Mouse (Mus musculus) G1E (cell line): ENCODE data around the gene Ikzf3.

ENCODE experiments used
- CTCF ChIP-seq: IDR thresholded peaks from 2 replicates; pipeline ENCODE4 v1.5.1; 2012; ENCODE audit warnings: low read depth, low read length, inconsistent platforms, mixed read lengths
- POLR2AphosphoS5 ChIP-seq: IDR thresholded peaks from 2 replicates; pipeline ENCODE4 v1.6.1; 2012; ENCODE audit warnings: low read depth, low read length, inconsistent platforms; ENCODE audit not compliant: insufficient replicate concordance

- TF ChIP-seq POLR2AphosphoS5 (no peak), CTCF (no peak)
These were observed 36.4 kb downstream of the Ikzf3 start for GRCm38 (mm10) chr11:98509434-98509833.
